Mouse (Mus musculus): ENCODE data around the gene Dynlt1f.
"Not testable (repeated sequence)": the region's sequence is repeated elsewhere in the genome, so short reads cannot be mapped to it uniquely, and the experiment has no call there.

DNA sequence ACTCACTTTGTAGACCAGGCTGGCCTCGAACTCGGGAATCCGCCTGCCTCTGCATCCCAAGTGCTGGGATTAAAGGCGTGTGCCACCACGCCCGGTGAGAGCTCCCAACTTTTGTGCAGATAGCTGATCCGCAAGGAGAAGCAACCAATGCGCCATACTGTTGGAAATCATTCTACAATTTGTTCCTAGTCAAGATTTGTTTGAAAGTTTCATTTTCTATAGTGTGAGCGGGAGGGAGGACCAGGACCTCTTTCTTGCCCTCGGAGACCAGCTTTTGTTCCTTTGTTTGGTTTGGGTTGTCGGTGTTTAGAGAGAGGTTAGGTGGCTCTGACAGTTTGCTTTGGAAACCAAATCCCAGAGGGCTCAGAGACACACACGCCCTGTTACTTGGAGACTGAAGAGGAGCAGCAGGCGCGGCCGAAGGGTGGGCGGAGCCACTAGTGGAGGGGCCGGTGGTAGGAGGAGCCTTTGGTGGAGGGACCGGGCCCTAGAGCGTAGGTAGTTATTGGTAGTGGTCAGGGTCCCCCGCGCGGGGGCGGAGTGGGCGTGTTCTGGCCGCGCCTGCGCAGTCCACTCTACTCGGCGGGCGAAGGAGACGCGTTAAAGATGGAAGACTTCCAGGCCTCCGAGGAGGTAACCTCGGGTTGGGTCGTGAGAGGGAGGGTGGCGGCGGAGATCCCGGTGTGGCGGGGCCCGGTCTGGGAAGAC, 54.3 kb downstream of the Dynlt1f start, which contains the start of gene Dynlt1c:
- TF ChIP-seq CTCF (IDR thresholded peaks at IDR 0.05; ENCODE audit: low read depth), result peak; percentile 9; the same call in 1 of the 2 replicates
- not testable (repeated sequence) for TF ChIP-seq EP300 (optimal IDR thresholded peaks at IDR 0.05)

Data from stomach, postnatal 0 days (tissue).